Mouse (Mus musculus) lung, postnatal 0 days (tissue): Measurements from ENCODE around the gene Olfr827.

Experiments
- CTCF ChIP-seq: IDR thresholded peaks from 2 replicates; pipeline ENCODE4 v1.5.1; 2016; ENCODE audit warnings: antibody characterized with exemption, mild to moderate bottlenecking
- EP300 ChIP-seq: IDR thresholded peaks from 2 replicates; pipeline ENCODE4 v1.6.1; 2016; ENCODE audit warnings: antibody characterized with exemption, mild to moderate bottlenecking, control low read depth

DNA sequence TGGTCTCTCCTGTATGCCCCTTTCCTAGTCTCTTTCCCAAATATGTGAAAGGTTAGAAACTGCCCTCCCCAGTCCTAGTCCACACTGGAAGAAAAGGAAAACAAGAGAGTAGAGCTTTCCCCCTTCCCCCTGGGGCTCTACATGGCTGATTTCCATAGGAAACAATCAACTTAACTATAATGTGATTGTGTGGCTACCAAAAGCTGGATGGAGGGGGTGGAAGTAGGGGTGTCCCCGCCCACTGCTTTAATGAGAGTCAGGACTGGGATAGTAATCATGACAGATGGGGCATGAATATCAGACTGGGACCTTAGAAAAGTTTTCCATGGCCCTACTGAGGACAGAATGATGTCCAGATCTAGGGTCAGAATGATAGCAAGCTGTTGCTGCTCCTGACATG lies 20.4 kb upstream of the Olfr827 start:
- TF ChIP-seq CTCF (no peak), EP300 (no peak)
